Mouse (Mus musculus) myocyte (in vitro differentiated cells): ENCODE data around the gene Cyb5r1.

Experiments used
- CEBPB ChIP-seq: IDR thresholded peaks from 2 replicates; pipeline ENCODE4 v1.6.1; 2011; ENCODE audit warnings: mild to moderate bottlenecking, moderate library complexity; ENCODE audit not compliant: poor library complexity, insufficient read depth, severe bottlenecking
- POLR2A ChIP-seq: IDR thresholded peaks from one replicate; pipeline ENCODE4 v1.6.1; 2011; ENCODE audit warnings: low read depth, mild to moderate bottlenecking, control low read depth, moderate library complexity; ENCODE audit not compliant: insufficient read length

GRCm38 (mm10) chr1:134357461-134357860, 47.9 kb upstream of the Cyb5r1 start:
- TF ChIP-seq POLR2A: no peak
- no peak for TF ChIP-seq CEBPB
